Mouse (Mus musculus): ENCODE measurements around the gene Gpr179. TPM values are rescaled to one million over a fixed set of nuclear protein-coding genes. Genes with fewer than 3 reads are reported as not detected.
A peak's percentile ranks its signal among the peaks of the same experiment; 100 is the strongest.
"Not testable (repeated sequence)": the region's sequence is repeated elsewhere in the genome, so short reads cannot be mapped to it uniquely, and the experiment has no call there.

The Gpr179 gene
- total RNA-seq, 2 experiments from 2014 or later: 1.3 to 2.0 TPM

GRCm38 (mm10) chr11:97325224-97325623 is 26.7 kb downstream of the Gpr179 start:
- DNase-seq (ENCODE audit: low spot score in 2 of 2): no peak

- not testable (repeated sequence) for DNase-seq (ENCODE audit: low spot score in 2 of 2)
Measured at GRCm38 (mm10) chr11:97321894-97322600, 29.8 kb downstream of the Gpr179 start.

- DNase-seq (ENCODE audit: low spot score in 2 of 2): no peak
Measured at GRCm38 (mm10) chr11:97321197-97321596, 30.7 kb downstream of the Gpr179 start.

- DNase-seq (ENCODE audit: low spot score in 2 of 2): peak; percentile 99 to 100
Measured at GRCm38 (mm10) chr11:97315504-97316503, 36.1 kb downstream of the Gpr179 start, which contains the start of gene Mrpl45. Gene Mrpl45 (plus strand): TSS chr11:97315716.

DNA sequence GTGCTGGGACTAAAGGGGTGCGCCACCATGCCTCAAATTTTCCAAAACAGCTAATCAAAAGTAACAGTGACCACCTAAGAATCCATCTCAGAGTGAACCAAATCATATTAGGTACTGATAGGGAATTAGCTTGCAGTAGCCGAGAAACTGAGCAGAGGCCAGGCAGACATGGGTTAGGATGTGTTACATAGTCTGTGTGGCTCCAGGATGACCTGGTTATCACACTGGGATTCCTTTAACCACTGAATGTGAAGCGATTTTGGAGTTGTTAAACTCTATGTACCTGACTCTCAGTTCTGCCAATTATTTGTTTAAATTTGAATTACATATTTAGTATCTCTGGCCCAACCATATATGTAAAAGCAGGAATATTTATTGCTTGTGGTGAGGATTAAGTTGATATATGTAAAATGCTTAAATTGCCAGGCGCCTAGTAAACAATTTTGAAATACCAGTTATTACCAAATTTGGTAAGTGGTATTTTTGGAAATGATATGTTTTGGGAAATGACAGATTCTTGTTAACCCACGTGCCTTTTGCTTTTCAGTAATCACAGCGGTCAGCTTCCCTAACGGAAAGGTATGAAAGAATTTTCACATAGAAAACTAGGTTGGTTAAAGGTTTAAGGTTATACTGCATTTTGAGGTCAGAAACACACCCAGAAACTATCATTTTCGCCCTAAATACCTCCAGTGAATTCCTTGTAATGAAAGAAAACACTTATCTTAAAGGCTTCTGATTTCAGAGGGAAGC is 37.0 kb downstream of the Gpr179 start:
- DNase-seq (ENCODE audit: low spot score in 2 of 2): no peak

GRCm38 (mm10) chr11:97314110-97314509 is 37.8 kb downstream of the Gpr179 start:
- no peak for DNase-seq (ENCODE audit: low spot score in 2 of 2)

- not testable (repeated sequence) for DNase-seq (ENCODE audit: low spot score in 2 of 2)
Measured at GRCm38 (mm10) chr11:97312871-97313270, 39.0 kb downstream of the Gpr179 start.

DNA sequence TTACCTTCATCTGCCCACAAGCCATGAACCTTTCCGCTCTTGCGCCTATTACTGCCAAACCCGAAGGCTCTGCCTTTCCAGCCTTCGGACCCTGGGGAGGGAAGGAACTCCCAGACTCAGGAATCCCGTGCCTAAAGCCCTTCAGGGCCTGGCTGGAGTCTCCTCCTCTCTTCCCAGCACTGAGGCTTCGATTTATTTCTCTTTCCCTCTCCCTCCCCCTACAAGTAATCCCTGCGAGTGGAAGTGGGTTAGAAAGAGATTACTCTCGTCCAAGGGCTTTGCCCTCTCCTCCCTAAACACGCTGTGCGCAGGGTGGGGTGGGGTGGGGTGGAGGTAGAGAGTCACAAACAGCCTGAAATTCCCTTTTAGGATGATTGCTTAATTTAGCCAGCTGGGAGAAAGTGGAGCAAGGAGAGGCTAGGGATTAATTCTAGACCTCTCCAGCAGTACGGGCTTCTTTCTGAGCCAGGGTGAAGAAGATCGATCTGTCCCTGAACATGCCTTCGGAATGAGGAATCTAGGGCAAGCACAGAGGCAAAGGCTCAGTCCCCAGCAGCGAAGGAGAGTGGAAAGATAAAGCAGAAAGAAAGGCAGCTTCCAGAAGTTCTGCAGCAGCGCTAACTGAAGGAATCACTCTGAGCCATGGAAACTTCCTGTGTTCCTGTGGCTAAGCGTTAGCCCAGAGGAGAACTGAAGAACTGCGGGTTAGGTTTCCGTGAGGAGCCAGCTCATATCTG is 40.8 kb downstream of the Gpr179 start:
- DNase-seq (ENCODE audit: low spot score in 2 of 2): no peak

GRCm38 (mm10) chr11:97309911-97310571 is 41.8 kb downstream of the Gpr179 start:
- peak; percentile 51 to 57 for DNase-seq (ENCODE audit: low spot score in 2 of 2)

DNA sequence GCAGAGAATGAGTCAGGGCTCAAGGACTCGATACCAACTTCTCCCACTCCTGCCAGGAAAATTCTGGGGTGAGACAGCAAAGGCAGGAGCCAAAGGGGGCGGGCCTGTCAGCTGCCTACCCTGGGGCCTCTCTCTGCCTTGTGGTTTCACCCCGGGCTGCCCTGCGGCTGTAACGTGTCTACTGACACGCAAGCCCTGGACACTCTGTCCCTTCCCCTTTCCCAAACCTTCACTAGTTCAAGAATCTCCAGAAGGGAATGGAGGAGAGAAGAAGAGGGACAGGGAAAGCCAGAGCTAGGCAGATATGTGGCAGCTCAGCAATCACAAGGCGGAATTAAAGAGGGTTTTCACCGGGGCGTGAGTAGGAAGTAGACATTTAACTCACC is 42.4 kb downstream of the Gpr179 start:
- peak; percentile 72 to 78 for DNase-seq (ENCODE audit: low spot score in 2 of 2)

DNA sequence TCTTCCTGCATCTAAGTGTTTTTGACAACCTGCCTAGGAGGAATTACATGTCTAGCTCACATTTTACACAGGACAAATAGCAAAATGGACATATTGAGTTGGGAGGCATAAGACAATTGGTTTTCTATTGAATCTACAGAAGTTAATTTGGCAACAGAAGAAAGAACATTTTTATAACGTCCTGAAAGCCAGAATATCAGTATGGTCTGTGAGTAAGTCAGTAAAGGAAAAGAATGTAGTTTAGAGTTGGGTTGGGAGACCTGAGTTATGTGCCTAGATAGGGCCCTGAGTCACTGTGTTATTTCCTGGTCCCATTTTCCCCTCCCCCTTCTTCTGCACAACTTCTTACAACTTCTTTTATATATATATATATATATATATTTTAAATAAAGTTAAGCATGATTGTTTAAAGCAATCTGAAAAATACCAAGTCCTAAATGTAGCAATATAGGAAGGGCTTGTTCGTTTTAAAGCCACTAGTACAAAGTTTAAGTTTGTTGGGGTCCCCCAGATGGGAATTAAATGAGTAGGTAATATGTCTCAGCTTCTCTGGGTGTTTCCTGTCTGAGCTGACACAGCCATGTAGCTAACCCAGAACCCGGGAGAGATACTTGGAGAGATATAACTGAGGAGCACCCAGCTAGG is 42.9 kb downstream of the Gpr179 start:
- DNase-seq (ENCODE audit: low spot score in 2 of 2): no peak

GRCm38 (mm10) chr11:97307294-97308069 is 44.4 kb downstream of the Gpr179 start:
- no peak for DNase-seq (ENCODE audit: low spot score in 2 of 2)

DNA sequence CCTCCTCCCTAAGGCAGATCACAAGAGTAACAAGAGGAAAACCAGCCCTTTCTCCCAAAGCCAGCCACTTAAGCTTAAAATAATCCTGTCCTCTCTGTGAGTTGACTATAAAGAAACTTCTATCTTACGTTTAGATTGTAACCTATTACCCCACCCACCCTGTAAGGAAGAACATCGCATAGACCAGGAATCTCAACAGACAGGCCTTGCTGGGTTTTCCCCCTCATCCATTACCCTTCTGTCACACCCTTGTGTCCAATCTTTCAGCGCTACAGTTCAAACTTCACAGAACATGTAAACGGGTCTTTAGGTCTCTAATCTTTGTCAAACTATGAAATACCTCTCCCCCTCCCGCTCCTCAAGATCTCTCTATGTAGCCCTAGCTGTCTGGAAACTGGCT is 47.2 kb downstream of the Gpr179 start:
- DNase-seq (ENCODE audit: low spot score in 2 of 2): no peak

- DNase-seq (ENCODE audit: low spot score in 2 of 2): peak in 1 of 2 experiments; percentile 19
Measured at GRCm38 (mm10) chr11:97302231-97302781, 49.6 kb downstream of the Gpr179 start.

- DNase-seq (ENCODE audit: low spot score in 2 of 2): no peak
Measured at GRCm38 (mm10) chr11:97301406-97301805, 50.5 kb downstream of the Gpr179 start.

DNA sequence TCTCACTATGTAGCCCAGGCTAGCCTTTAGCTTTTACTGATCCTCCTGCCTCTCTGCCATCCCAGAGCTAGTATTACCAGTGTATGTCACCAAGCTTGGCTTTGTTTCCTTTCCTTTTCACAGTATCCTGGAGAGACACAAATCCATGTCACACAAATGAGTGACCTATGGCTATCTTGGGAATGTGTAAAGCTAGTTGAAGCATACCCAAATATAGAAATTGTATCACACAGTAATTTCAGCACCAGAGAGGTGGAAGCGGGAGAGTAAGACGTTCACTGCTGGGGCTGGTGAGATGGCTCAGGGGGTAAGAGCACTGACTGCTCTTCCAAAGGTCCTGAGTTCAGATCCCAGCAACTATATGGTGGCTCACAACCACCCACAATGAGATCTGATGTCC is 51.9 kb downstream of the Gpr179 start:
- DNase-seq (ENCODE audit: low spot score in 2 of 2): no peak

- DNase-seq (ENCODE audit: low spot score in 2 of 2): no peak
Measured at GRCm38 (mm10) chr11:97296542-97296941, 55.3 kb downstream of the Gpr179 start.

- no peak for DNase-seq (ENCODE audit: low spot score in 2 of 2)
Measured at GRCm38 (mm10) chr11:97292731-97293130, 59.1 kb downstream of the Gpr179 start.

Measured in adrenal gland, adult 18-20 months (tissue).